Mouse (Mus musculus): Measurements from ENCODE around the gene Rbp1. TPM values are rescaled to one million over a fixed set of nuclear protein-coding genes. Genes with fewer than 3 reads are reported as not detected.

The Rbp1 gene
- 112 and 113 TPM in 2 replicates for polyA plus RNA-seq (2015; fragmentation: Nextera tagmentation; extraction: Ambion mirVana)

DNA sequence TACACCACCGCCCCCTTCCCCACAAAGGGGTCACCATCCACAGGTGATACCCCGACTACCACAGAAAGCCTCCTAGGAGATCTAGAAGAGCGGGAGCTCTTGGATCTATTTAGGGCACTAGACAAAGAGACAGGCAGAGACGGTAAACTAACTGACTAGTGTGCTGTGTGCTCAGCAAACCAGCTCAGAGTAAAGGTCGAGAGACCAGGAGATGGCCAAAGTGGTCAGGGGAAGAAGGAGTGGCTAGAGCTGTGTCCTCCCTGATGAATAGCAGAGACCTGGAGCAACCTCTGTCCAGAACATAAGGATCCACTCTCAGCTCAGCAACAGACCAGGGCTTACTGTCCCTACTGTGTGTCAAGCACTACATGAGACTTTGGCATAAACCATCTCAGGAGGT is at the start of gene Rbp1:
TSS of gene Rbp1 (plus strand) at position 306 of the 400 bp plus-strand sequence.
- Histone ChIP-seq H3K36me3 (ENCODE audit: insufficient read depth, low read length) (no peaks in the 10 kb centered on the region), H3K9ac (ENCODE audit: low read depth, low read length) (no peak within 1 kb of the TSS), H3K27ac (no peak within 1 kb of the TSS), H3K27me3 (ENCODE audit: insufficient read depth, low read length) (no peaks in the 10 kb centered on the region), H3K4me2 (ENCODE audit: low read length) (no peak within 1 kb of the TSS), H3K4me1 (replicated peaks; ENCODE audit: insufficient read depth, low read length) (peaks cover 13% of the 10 kb centered on the region), H3K9me3 (replicated peaks; ENCODE audit: low read length) (no peaks in the 10 kb centered on the region), H3K4me3 (replicated peaks; ENCODE audit: low read depth, low read length) (no peak within 1 kb of the TSS)
- DNase-seq (ENCODE audit: low spot score), result no peak
- WGBS, result 76% methylated on average over 5 of the region's 5 CpGs
- no peak for ATAC-seq (replicated peaks; ENCODE audit: low FRiP score, low read depth)
- no peak for TF ChIP-seq CTCF (IDR thresholded peaks at IDR 0.05; ENCODE audit: low read depth)

DNA sequence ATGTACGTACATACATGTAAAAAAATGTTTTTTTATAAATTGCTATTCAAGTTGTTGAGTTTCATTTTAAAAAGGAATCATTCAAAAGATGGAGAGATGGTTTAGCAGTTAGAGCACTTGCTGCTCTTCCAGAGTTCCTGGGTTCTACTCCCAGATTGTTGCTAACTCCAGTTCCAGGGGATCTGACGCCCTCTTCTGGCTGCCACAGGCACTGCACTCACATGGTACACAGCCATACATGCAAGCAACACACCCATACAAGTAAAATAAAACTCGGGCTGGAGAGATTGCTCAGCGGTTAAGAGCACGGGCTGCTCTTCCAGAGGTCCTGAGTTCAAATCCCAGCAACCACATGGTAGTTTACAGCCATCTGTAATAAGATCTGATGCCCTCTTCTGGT is 49.4 kb upstream of the Rbp1 start:
- peak; percentile 36; the same call in 1 of the 2 replicates for TF ChIP-seq CTCF (IDR thresholded peaks at IDR 0.05; ENCODE audit: low read depth)
- Histone ChIP-seq H3K4me3 (replicated peaks; ENCODE audit: low read depth, low read length) (no peak overlapping the region), H3K9me3 (replicated peaks; ENCODE audit: low read length) (no peaks in the 10 kb centered on the region), H3K27ac (no peak overlapping the region), H3K4me2 (ENCODE audit: low read length) (no peak overlapping the region), H3K4me1 (replicated peaks; ENCODE audit: insufficient read depth, low read length) (no peaks in the 10 kb centered on the region), H3K36me3 (ENCODE audit: insufficient read depth, low read length) (no peaks in the 10 kb centered on the region), H3K27me3 (ENCODE audit: insufficient read depth, low read length) (no peaks in the 10 kb centered on the region), H3K9ac (ENCODE audit: low read depth, low read length) (no peak overlapping the region)
- no peak for DNase-seq (ENCODE audit: low spot score)
- ATAC-seq (replicated peaks; ENCODE audit: low FRiP score, low read depth), result no peak
- 95% methylated on average over 5 of the region's 5 CpGs for WGBS

DNA sequence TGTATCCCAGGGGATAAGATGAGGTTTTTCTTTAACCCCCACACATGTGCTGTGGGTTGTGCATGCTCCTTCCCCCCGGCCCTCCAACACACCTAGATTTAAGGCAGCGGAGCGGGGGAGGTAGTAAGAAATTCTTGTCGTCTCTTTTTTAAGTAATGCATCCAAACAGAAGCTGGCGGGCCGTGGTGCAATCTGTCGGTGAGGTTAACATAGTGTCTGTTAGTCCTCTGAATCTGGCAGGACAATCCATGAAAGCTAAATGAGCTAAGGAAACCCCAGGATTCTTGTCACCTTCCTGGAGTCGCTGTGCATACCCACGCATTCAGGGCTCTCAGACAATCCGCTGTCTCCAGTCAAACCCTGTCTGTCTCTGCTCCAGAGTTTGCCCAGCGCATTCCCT is 47.9 kb upstream of the Rbp1 start:
- no peaks in the 10 kb centered on the region for H3K36me3 ChIP-seq (ENCODE audit: insufficient read depth, low read length)
- no peaks in the 10 kb centered on the region for H3K9me3 ChIP-seq (replicated peaks; ENCODE audit: low read length)
- ATAC-seq (replicated peaks; ENCODE audit: low FRiP score, low read depth), result no peak
- no peak overlapping the region for H3K4me2 ChIP-seq (ENCODE audit: low read length)
- no peaks in the 10 kb centered on the region for H3K4me1 ChIP-seq (replicated peaks; ENCODE audit: insufficient read depth, low read length)
- H3K27me3 ChIP-seq (ENCODE audit: insufficient read depth, low read length), result no peaks in the 10 kb centered on the region
- no peak overlapping the region for H3K9ac ChIP-seq (ENCODE audit: low read depth, low read length)
- H3K27ac ChIP-seq, result no peak overlapping the region
- no peak for DNase-seq (ENCODE audit: low spot score)
- WGBS, result 49% methylated on average over 11 of the region's 11 CpGs
- H3K4me3 ChIP-seq (replicated peaks; ENCODE audit: low read depth, low read length), result no peak overlapping the region
- no peak for TF ChIP-seq CTCF (IDR thresholded peaks at IDR 0.05; ENCODE audit: low read depth)

DNA sequence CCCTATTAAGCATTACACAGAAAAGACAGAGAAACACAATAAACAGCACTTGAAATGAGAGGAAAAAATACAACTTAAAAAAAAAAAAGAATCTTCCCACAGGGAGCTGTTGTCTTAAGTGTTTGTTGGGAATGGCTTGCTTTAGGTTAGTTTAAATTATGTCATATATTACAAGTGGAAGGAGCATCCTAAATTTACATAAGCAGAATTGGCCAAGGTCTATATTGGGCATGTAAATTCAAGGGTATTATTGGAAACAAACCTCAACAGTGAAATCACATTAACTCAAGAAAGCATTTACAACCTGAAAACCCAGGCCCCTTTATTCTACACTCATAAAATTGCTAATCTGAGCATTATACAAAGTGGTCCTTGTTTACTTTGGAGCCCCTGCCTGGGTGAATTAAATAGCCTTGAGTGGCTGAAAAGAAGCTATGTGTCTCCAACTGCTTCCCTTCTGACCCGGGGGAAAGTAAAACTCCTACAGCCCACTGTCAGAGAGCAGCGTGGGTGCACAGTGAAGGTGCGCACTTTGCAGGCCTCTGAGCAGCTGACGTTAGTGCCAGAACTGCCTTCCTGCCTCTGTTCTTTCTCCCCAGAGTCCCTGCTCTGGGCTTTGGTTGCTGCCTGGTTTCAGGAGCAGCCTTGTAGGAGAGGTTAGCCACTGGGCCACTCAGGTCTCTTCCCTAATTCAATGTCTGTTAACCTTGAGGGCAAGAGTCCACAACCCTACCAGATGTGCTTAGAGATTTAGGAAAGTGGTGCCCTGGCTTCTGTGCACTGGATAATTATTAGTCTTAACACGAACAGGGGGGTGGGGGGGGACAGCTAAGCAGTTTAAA is 47.2 kb upstream of the Rbp1 start:
- H3K27me3 ChIP-seq (ENCODE audit: insufficient read depth, low read length), result no peaks in the 10 kb centered on the region
- H3K4me3 ChIP-seq (replicated peaks; ENCODE audit: low read depth, low read length), result no peak overlapping the region
- H3K36me3 ChIP-seq (ENCODE audit: insufficient read depth, low read length), result no peaks in the 10 kb centered on the region
- WGBS, result 19% methylated on average over 5 of the region's 5 CpGs
- no peaks in the 10 kb centered on the region for H3K4me1 ChIP-seq (replicated peaks; ENCODE audit: insufficient read depth, low read length)
- no peak for DNase-seq (ENCODE audit: low spot score)
- H3K9ac ChIP-seq (ENCODE audit: low read depth, low read length), result no peak overlapping the region
- no peak overlapping the region for H3K4me2 ChIP-seq (ENCODE audit: low read length)
- H3K27ac ChIP-seq, result no peak overlapping the region
- H3K9me3 ChIP-seq (replicated peaks; ENCODE audit: low read length), result no peaks in the 10 kb centered on the region
- TF ChIP-seq CTCF (IDR thresholded peaks at IDR 0.05; ENCODE audit: low read depth), result no peak
- no peak for ATAC-seq (replicated peaks; ENCODE audit: low FRiP score, low read depth)

- no peak for DNase-seq (ENCODE audit: low spot score)
- H3K4me3 ChIP-seq (replicated peaks; ENCODE audit: low read depth, low read length), result no peak overlapping the region
- WGBS, result 77% methylated on average over 4 of the region's 4 CpGs
- no peaks in the 10 kb centered on the region for H3K9me3 ChIP-seq (replicated peaks; ENCODE audit: low read length)
- no peaks in the 10 kb centered on the region for H3K4me1 ChIP-seq (replicated peaks; ENCODE audit: insufficient read depth, low read length)
- H3K36me3 ChIP-seq (ENCODE audit: insufficient read depth, low read length), result no peaks in the 10 kb centered on the region
- no peak overlapping the region for H3K9ac ChIP-seq (ENCODE audit: low read depth, low read length)
- H3K4me2 ChIP-seq (ENCODE audit: low read length), result no peak overlapping the region
- H3K27ac ChIP-seq, result no peak overlapping the region
- no peaks in the 10 kb centered on the region for H3K27me3 ChIP-seq (ENCODE audit: insufficient read depth, low read length)
- TF ChIP-seq CTCF (IDR thresholded peaks at IDR 0.05; ENCODE audit: low read depth), result no peak
- no peak for ATAC-seq (replicated peaks; ENCODE audit: low FRiP score, low read depth)
Observed at GRCm38 (mm10) chr9:98379736-98380135, 43.0 kb upstream of the Rbp1 start.

GRCm38 (mm10) chr9:98380593-98380992 is 42.2 kb upstream of the Rbp1 start:
- no peak for TF ChIP-seq CTCF (IDR thresholded peaks at IDR 0.05; ENCODE audit: low read depth)
- no peaks in the 10 kb centered on the region for H3K27me3 ChIP-seq (ENCODE audit: insufficient read depth, low read length)
- no peak overlapping the region for H3K27ac ChIP-seq
- no peaks in the 10 kb centered on the region for H3K36me3 ChIP-seq (ENCODE audit: insufficient read depth, low read length)
- no peaks in the 10 kb centered on the region for H3K9me3 ChIP-seq (replicated peaks; ENCODE audit: low read length)
- no peak overlapping the region for H3K4me2 ChIP-seq (ENCODE audit: low read length)
- no peak overlapping the region for H3K4me3 ChIP-seq (replicated peaks; ENCODE audit: low read depth, low read length)
- no peaks in the 10 kb centered on the region for H3K4me1 ChIP-seq (replicated peaks; ENCODE audit: insufficient read depth, low read length)
- DNase-seq (ENCODE audit: low spot score), result no peak
- 90% methylated on average over 9 of the region's 9 CpGs for WGBS
- no peak for ATAC-seq (replicated peaks; ENCODE audit: low FRiP score, low read depth)
- H3K9ac ChIP-seq (ENCODE audit: low read depth, low read length), result no peak overlapping the region
